Mouse (Mus musculus) right cerebral cortex, postnatal 10 days (tissue): ENCODE measurements around the gene Plppr5.

Source experiments
- DNase-seq, 2 experiments: peaks; one replicate each; pipeline ENCODE4 v3.0.0; 2021; ENCODE audit warnings: low spot score in 2 of 2

Gene Plppr5

DNA sequence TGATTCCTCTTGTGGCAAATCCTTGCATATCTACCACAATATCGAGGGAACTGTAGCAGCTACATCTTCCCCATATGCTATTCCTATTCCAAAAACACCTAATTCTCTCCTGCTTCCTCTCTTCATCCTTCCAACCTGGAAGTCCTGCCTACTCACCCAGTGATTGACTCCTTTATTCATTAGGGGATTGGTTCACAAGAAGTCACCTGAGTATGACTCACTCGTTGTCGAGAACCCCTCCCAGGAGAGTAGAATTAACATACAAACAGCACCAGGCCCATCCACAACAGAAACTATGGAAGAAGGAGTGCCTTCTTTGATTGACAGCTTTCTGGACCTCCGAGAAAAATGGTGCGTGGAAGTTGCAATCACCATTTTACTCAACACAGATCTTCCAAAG, 121.7 kb downstream of the Plppr5 start:
- DNase-seq: no peak

DNA sequence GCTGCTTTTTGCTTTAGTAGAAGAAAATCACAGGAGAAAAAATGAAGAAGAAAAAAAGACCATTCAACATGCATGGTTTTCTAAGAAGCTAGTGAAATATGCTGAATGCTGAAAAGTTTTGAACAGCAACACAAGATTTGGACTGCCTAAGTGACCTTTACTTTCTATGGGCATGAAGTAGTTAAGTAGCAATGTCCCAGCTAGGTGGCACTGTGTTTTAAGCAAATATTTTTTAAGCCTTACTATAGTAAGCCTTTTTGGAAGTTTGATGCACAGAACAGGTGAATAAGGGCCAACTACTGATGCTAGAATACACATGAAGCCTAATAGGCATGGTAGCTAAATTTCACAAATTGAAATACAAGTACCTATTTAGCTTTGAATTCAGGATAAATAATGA, 134.2 kb downstream of the Plppr5 start:
- DNase-seq: no peak

DNA sequence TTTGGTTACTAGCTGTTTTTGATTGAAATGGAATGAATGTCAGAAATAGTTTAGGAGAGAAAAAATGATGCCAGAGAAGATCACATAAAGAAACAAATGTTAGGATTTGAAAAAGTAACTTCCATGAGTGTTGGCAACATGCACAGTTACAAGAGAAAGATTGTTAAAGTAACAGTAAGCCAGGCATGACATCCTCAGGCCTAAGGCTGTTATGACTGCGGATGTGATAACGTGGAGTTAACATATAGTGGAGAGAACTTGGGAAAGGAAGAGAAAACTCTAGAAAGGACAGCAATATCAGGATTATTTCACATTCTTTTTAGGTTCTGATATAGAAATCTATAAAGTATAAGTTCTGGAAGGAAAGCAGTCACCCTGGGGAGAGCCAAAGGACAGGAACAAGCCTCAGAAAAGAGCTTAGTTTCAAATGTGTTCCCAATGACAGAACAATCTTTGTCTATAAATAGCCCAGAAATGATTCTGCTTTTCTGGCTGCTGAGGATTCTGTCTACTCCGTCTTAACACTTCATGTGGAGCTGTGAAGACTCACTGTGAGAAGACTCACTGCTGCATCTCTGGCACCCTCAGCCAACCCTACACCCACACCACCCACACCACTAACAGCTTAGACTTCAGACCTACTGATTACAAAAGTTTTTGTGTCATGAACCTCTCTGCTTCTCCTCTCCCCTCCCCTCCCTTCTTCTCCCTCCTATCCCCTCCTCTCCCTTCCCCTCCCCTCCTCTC, 142.1 kb downstream of the Plppr5 start:
- DNase-seq: peak; percentile 27 to 65

DNA sequence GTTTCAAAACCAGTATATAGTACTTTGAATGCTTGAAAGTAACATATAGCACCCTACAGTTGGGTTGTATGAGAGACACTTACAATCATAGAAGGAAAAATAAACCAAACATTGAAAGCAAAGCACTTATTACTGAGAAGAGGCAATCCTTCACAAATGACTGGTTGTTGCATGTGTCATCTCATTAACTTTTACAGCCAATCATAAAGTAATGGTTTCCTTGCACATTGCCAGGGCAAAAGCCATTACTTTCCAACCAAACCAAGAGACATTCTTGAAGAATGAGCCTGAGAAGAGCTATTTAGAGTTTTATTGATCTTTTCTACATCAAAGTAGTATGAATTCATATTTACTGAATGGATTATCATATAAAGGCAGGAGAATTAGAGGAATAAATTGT, 148.8 kb downstream of the Plppr5 start:
- DNase-seq: no peak

DNA sequence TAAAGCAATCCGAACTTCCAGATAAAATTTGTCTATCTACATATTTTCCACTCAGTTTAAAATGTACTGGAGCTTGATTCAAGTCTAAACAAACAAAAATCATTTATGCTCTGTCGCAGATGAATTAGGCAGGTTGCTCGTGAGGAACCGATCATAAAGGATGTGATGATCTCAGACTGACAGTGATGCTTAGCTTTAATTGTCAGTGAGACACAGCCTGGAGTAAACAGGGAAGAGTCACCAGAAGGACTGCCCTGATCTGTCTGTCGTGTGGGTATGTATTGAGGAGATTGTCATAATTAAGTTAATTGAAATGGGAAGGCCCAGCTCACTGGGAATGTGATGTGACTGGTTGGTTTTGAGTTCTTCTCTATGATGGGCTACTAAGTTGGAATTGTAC, 149.9 kb downstream of the Plppr5 start:
- DNase-seq: no peak

DNA sequence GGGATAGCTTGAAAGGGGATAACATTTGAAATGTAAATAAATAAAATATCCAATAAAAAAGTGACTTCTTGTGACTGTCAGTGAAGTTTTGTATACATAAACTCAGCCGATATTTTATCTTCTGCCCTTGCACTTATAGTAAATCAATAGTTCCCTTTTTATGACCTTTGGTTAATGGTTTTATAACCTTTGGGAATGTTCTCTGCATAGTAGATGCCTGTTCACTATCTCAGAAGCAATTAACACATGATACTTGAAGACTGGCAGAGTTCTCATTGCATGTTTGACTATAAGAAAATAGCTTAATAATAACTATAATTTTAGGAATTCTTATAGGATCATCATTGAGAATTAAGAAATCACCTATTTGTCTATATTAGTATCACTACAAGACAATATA, 150.9 kb downstream of the Plppr5 start:
- DNase-seq: no peak

DNA sequence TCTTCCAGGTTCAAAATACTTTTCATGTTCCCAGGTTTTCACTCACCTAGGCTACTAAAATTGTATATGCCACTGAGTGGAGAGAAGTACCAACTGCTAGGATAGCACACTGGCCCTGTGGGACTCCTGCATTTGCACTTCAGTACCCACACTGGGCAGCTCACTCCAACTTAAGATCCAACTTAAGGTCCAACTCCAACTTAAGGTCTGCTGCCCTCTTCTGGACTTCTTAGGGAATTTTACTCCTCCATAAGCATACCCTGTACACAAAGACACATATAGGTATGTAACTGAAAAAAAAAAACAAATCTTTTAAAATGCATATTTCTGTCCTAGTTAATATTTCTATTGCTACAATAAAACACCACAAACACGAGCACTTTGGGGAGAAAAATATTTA, 153.5 kb downstream of the Plppr5 start:
- no peak for DNase-seq

DNA sequence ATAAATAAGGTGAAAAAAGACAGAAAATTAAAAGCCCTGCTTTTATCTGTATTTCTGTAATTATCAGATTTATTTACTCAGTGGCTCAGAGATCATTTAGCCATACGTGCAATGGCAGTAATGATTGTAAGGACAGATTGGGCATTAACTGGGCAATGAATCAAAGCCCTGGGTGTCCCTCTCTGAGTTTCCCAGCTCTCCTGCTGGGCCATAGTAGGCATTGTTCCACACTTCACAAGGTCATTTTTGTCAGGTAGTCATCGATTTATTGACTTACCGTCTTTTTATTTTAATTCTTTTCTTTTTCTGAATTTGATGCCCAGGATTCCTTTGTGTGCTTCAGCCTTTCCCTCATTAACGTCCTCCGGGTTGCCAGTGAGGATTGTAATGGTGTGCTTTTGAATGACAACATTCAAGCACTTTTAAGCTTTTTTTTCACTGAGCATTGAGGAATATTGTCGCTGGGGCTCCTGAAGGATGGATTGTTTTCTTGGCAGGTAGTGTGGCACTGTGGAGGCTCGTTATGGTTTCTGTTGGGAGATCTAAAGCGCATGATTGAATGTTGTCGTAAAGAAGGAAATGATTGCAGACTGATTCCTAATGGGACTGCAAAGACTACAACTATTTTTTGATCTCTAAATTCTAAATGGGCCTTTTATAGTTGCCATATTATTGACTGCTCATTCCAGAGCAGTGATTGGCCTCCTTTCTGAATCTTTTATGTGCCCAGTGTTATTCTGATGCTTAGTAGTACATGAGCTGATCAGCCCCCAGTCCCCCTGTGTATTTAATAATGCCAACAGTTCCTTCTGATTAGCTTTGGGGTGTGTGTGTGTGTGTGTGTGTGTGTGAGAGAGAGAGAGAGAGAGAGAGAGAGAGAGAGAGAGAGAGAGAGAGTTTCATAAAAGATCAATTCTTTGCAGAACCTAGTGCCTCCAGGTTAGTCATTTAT, 154.8 kb downstream of the Plppr5 start:
- no peak for DNase-seq

DNA sequence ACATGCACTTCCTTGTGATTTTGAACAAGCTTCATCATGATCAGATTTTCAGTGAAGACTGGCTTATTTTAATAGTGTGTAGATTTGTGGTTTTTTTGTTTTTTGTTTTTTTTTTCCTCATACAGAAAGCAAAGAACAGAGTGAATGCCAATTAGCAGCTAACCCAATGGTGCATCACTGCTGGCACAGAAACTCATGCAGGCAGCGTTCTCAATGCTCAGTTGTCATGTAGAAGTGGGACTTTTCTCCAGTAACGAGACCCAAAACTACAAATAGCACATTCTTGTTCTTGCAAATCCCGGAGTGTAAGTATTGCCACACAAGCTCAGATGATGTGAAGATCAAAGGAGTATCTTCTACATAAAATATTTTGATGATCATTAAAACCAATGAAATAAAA, 156.9 kb downstream of the Plppr5 start:
- peak; percentile 50 for DNase-seq

DNA sequence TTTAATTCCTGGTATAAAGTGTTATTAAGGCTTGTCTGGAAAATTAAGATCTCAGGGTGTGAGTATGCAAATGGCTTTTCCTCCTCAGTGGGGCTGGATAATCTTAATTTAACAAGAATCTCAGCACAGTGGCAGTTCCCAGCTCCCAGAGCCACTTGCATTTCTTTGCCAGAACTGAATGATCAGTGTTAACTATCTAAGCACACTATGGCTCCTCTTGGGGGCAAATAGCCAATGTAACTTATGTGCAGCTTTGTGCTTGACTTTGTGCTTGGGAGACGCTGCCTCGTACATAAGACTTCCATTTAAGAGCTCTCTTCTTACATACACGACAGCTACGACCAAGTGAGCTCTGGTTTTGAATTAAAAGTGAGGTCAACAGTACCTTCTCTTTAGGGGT, 158.0 kb downstream of the Plppr5 start:
- DNase-seq: no peak
